Mouse (Mus musculus) cortical plate, adult 2 months (tissue): ENCODE measurements around the gene Enpp4. TPM values are rescaled to one million over a fixed set of nuclear protein-coding genes. Genes with fewer than 3 reads are reported as not detected.

ENCODE experiments used
- H3K27ac ChIP-seq: fragments of 200-500 bp; 2 replicates; pipeline ENCODE4 v1.5.1; 2012; ENCODE audit warnings: low read length, control low read depth, inconsistent platforms; ENCODE audit not compliant: insufficient read depth
- H3K4me1 ChIP-seq: fragments of 200-500 bp; 2 replicates; pipeline ENCODE4 v1.6.1; 2011; ENCODE audit warnings: low read length; ENCODE audit not compliant: control insufficient read depth, insufficient read depth
- H3K4me3 ChIP-seq: fragments of 200-500 bp; 2 replicates; pipeline ENCODE4 v1.5.1; 2011; ENCODE audit warnings: mild to moderate bottlenecking, low read length, control low read depth; ENCODE audit not compliant: insufficient read depth
- CTCF ChIP-seq: fragments of 200-500 bp; IDR thresholded peaks from 2 replicates; pipeline ENCODE4 v1.5.1; 2011; ENCODE audit warnings: mild to moderate bottlenecking, control low read depth, low read length; ENCODE audit not compliant: insufficient read depth; ENCODE audit errors: extremely low read depth
- POLR2A ChIP-seq: fragments of 200-500 bp; IDR thresholded peaks from 2 replicates; pipeline ENCODE4 v1.6.1; 2011; ENCODE audit warnings: mild to moderate bottlenecking, low read length, control low read depth; ENCODE audit not compliant: insufficient read depth; ENCODE audit errors: extremely low read depth
- polyA plus RNA-seq: library from polyadenylated mRNA; depleted of rRNA; stranded (reverse); fragments of >200 nt; gene quantifications from 2 replicates; pipeline ENCODE4 v1.2.3, GENCODE M21; 2012; rRNA removed

Enpp4 gene
- 12.6 and 14.4 TPM in 2 replicates for polyA plus RNA-seq

GRCm38 (mm10) chr17:44105287-44106138, at the start of gene Enpp4:
Enpp4 (minus strand) TSS chr17:44105809.
- Histone ChIP-seq H3K4me3 (peak within 1 kb of the TSS; percentile 99), H3K4me1 (no peaks in the 10 kb centered on the region; the same call in 1 of the 2 replicates), H3K27ac (peak within 1 kb of the TSS; percentile 91)
- peak; percentile 63 for TF ChIP-seq POLR2A
- no peak for TF ChIP-seq CTCF

DNA sequence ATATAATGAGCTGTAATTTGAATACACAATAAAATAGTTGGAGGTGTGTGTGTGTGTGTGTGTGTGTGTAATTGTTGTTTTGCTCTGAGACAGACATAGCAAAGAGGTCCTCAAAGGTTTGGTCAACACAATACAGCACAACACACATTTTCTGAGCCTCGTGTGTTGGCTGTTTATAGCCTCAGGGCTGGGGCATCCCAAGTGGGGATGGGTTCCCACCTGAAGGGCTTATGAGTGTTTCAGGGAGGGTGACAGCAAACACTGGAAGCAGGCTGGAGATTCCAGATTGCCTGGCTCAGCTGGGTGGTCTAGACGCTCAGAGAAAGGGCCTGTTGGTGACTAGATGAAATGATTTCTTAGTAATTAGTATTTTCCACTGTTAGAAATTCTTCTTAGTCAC, 49.6 kb upstream of the Enpp4 start:
- Histone ChIP-seq H3K4me3 (no peak overlapping the region), H3K27ac (no peak overlapping the region), H3K4me1 (no peaks in the 10 kb centered on the region)
- TF ChIP-seq CTCF (no peak), POLR2A (no peak)

GRCm38 (mm10) chr17:44153871-44154270, 48.3 kb upstream of the Enpp4 start:
- H3K4me3 ChIP-seq = no peak overlapping the region

DNA sequence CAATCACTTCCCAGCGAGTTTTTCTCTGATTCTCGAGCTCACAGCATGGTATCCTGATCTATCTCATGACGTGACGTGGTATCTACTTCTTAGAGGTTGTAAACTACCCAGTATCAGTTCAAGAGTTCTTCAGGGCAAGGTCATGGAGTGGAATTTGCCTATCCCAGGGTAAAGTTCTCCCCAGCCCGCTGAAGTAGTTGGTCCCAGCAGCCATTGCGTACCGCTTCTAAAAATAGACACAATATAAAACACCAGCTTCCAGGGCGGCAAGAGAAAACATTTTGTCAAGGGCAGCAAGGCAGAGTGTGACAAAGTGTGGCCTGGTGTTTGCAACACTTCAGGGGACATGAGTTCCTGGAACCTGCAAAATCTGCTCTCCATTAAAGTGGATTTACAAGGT, 46.3 kb upstream of the Enpp4 start:
- TF ChIP-seq POLR2A (no peak), CTCF (no peak)
- H3K27ac ChIP-seq = no peak overlapping the region
- H3K4me3 ChIP-seq = no peak overlapping the region
- no peaks in the 10 kb centered on the region for H3K4me1 ChIP-seq

More at GRCm38 (mm10) chr17:44153871-44154270, 48.3 kb upstream of the Enpp4 start:
- Histone ChIP-seq H3K27ac (no peak overlapping the region), H3K4me1 (no peaks in the 10 kb centered on the region)
- TF ChIP-seq CTCF (no peak), POLR2A (no peak)

DNA sequence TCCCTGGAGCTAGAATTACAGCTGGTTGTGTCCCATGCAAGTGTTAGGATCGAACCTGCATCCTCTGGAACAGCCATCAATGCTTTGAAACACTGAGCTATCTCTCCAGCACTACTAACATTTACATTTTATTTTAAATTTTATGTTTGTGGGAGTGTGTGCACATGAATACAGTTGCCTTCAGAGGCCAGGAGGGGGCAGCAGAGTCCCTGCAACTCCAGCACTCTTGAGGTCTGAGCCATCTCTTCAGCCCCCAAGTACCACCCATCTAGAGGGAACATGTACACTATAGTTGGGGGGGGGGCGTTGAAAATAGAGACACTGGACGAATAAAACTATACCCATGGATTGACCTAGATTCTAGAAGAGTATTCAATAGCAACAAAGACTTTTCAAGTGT, 45.5 kb upstream of the Enpp4 start:
- H3K4me3 ChIP-seq = no peak overlapping the region
- TF ChIP-seq CTCF = peak; percentile 57
- no peak for TF ChIP-seq POLR2A
- no peaks in the 10 kb centered on the region for H3K4me1 ChIP-seq
- no peak overlapping the region for H3K27ac ChIP-seq

DNA sequence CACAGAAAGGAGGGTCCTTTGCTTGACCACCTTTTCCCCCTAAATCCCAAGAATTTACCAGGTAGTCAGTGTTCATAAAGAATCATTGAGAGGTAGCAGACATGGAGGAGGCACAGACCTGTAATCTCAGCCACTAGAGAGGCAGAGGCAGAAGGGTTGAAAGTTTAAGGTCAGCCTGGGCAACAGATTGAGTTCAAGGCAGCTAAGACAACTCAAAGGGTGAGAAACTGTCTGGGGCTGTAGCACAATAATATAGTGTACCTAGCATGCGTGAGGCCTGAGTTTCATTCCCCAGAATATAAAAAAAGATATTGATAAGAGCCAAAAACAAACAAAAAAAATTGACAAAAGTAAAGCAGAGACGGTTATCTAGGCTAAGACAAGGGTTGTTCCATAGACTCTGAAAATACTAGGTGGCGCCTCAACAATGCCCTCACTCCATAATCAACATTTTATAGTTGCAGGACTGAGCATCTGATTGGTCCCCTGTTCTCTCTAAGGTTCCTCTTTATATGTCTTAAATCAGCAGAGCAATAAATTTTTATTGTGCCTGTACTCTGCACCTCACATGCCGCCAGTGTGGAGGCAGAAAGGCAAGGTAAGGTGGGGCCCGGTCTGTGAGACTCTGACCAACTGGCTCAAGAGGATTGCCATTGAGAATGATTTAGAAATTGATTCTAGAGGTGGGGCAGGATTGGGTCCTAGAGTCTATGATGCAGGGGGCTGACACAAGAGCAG, 42.7 kb upstream of the Enpp4 start:
- no peaks in the 10 kb centered on the region for H3K4me1 ChIP-seq
- no peak for TF ChIP-seq POLR2A
- TF ChIP-seq CTCF = no peak
- no peak overlapping the region for H3K27ac ChIP-seq
- no peak overlapping the region for H3K4me3 ChIP-seq

- Histone ChIP-seq H3K4me1 (no peaks in the 10 kb centered on the region), H3K27ac (no peak overlapping the region), H3K4me3 (no peak overlapping the region)
- TF ChIP-seq CTCF (no peak), POLR2A (no peak)
Observed at GRCm38 (mm10) chr17:44145806-44146205, 40.2 kb upstream of the Enpp4 start.

GRCm38 (mm10) chr17:44136863-44137640, 31.4 kb upstream of the Enpp4 start:
- no peaks in the 10 kb centered on the region for H3K4me1 ChIP-seq
- no peak overlapping the region for H3K27ac ChIP-seq
- TF ChIP-seq CTCF (no peak), POLR2A (no peak)
- no peak overlapping the region for H3K4me3 ChIP-seq

GRCm38 (mm10) chr17:44136018-44136417, 30.4 kb upstream of the Enpp4 start:
- TF ChIP-seq POLR2A = no peak

More at GRCm38 (mm10) chr17:44136018-44136417, 30.4 kb upstream of the Enpp4 start:
- Histone ChIP-seq H3K4me3 (no peak overlapping the region), H3K4me1 (no peaks in the 10 kb centered on the region), H3K27ac (no peak overlapping the region)
